Mouse (Mus musculus): ENCODE results near the gene Olfr547.

The Olfr547 gene

GRCm38 (mm10) chr7:102566219-102566618, 31.7 kb downstream of the Olfr547 start:
- ATAC-seq (ENCODE audit: low TSS enrichment), result no peak

- no peak for ATAC-seq (ENCODE audit: low TSS enrichment)
These were observed 36.6 kb downstream of the Olfr547 start, which contains the start of gene Olfr550 for GRCm38 (mm10) chr7:102571142-102571541. Gene Olfr550 (plus strand): TSS chr7:102571442.

- ATAC-seq (ENCODE audit: low TSS enrichment), result no peak
These were observed 38.8 kb downstream of the Olfr547 start for GRCm38 (mm10) chr7:102573174-102573830.

- no peak for ATAC-seq (ENCODE audit: low TSS enrichment)
These were observed 41.4 kb downstream of the Olfr547 start for GRCm38 (mm10) chr7:102575998-102576397.
